Mouse (Mus musculus) C2C12 (cell line): ENCODE measurements around the gene Nedd9.

Experiments used
- CTCF ChIP-seq: IDR thresholded peaks from one replicate; pipeline ENCODE4 v1.5.1; 2011; ENCODE audit not compliant: control insufficient read depth, insufficient read depth, insufficient read length
- FOSL1 ChIP-seq: IDR thresholded peaks from one replicate; pipeline ENCODE4 v1.8.0; 2011; ENCODE audit warnings: mild to moderate bottlenecking, low read length; ENCODE audit not compliant: poor library complexity, insufficient read depth, severe bottlenecking
- MAX ChIP-seq: IDR thresholded peaks from one replicate; pipeline ENCODE4 v1.6.1; 2011; ENCODE audit warnings: mild to moderate bottlenecking, control low read depth
- MYOG ChIP-seq: IDR thresholded peaks from one replicate; pipeline ENCODE4 v1.6.1; 2011; ENCODE audit not compliant: control insufficient read depth, insufficient read length; ENCODE audit errors: extremely low read depth

DNA sequence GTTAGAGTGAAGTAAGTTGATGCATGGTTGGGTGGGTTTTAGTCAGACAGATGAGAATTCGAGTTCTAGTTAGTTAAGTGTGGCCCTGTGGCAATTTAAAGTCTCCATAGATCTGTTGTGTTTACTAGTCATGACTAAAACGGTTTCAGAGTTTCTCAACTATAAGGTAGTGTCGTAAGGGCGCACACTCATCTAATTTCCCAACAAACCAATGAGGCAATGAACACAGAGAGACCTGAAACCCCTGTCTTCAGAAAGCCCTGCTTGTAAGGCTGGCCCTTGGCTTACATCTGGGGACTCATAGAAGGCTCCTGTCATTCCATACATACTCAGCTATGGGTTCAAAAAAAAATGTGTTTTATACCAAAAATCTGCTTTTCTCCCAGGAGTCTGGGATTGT lies 13.7 kb downstream of the Nedd9 start:
- TF ChIP-seq CTCF, result no peak
- TF ChIP-seq MAX, result no peak
- TF ChIP-seq FOSL1, result no peak
- TF ChIP-seq MYOG, result no peak
